Mouse (Mus musculus) testis, postnatal 10 days (tissue): ENCODE data around the gene Ngf.

Experiments
- DNase-seq: peaks from one replicate; pipeline ENCODE4 v3.0.0; 2021; ENCODE audit warnings: low spot score

Gene Ngf

GRCm38 (mm10) chr3:102469713-102470448, at the start of gene Ngf:
Gene Ngf, plus strand, starts transcription at chr3:102469919.
- DNase-seq, result peak; percentile 46

DNA sequence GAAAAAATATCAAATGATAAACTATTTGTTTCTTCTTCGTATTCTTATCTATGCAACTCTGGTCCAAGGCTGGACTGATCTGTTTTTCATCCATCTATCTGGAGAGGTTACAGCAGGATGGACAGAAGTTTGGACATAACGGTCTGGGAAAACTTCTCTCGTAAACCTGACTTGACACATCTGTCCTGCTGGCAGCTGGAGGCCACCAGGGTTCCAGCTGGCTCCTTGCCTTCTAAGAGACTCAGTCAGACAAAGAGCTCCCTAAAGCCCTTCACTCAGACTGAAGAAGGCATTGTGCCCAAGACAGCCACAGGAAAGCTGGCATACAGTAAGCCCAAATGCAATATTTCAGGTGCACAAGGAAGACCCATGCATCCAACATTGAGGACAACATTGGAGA, 24.2 kb upstream of the Ngf start:
- peak; percentile 56 for DNase-seq

DNA sequence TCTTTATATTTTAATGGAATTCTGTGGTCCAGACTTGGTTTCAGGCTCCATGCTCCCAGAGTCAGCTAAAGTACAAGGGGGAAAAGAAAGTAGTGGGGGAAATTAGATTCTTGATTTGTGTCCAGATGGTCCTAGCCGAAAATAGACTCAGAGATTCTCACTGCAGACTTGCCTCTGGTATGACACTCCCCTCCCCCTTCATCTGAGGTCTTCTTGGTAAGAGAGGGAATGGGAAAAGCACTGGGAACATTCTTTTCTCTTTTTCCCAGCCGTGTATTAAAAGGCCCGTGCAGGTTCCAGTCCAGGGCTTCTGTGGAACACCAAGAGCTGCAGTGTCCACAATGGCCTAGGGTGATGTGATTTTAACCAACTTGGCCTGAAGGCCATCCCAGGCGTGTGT, 23.0 kb upstream of the Ngf start:
- no peak for DNase-seq

DNA sequence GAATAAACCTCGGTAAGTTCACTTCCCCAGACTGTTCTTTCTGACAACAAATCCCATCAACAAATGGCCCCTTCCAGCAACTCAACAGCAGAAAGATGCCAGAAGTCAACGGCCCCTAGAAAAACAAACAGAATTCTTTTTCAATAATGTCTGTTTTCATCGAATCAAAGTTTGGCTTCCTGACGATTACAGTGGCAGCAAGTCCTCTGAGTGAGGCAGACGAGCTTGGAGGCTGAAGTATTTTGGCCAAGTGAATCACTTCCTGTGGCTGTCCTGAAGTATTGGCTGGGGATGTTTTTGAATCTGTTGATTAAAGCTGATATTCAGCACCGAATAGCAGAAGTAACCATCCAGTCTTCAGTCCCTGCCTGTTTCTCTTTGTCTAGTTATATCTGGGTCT, 15.2 kb upstream of the Ngf start:
- DNase-seq, result no peak

DNA sequence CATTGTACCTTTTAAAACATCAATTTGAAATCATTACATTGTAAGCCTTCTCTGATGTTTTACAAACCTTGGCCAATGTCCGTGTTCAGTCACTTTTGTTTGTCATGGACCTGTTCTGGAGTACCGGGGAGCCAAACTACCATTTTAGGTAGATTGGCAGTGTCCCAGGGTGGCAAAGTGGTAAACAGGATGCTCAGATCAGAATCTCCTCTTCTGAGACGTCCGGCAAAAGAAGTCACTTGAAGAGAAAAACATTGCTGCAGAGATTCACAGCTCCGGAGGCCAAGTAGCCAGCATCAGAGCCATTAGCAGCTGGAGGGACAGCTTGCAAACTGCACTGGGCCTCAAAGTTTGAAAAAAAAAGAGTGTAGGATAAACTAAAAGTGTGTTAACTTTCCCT, 9.2 kb upstream of the Ngf start:
- peak; percentile 26 for DNase-seq

DNA sequence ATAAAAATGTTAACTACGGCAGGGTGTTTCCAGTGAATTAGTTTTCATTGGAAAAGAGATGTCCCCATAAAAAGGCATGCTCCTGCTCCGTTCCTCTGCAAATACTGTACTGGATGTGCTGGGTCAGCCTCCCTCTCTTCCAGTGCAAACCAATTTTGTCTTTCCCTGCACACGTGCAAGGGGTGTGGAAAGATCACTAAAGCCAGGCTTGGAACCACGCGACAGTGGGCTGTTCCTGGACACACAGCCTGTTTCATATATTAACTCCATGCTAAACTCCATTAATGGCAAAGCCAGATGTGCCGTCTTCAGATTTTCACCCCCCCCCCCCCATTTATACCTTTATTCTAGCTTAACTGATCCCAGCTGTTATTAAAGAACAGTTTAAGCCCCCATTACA, 8.7 kb upstream of the Ngf start:
- DNase-seq, result peak; percentile 10

- peak; percentile 33 for DNase-seq
These were observed 6.9 kb upstream of the Ngf start for GRCm38 (mm10) chr3:102462703-102463336.

DNA sequence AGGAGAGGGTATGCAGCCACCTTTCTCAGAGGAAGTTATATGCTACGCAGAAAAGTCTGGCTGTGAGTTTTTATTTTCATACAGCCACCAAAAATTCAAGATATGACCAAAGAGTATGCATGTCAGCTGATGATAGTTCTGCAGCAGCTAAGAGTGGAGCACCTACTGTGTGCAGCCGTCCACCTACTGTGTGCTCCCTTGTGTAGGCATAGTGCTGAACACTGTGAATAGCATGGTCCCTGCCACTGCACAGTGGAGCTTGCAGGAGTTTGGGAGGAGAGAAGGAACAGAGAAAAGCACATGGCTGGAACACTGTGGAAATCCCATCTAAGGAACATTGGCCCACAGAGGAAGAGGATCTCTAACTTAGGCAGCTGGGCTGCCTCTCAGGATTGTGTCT, 6.4 kb upstream of the Ngf start:
- DNase-seq, result peak; percentile 27

GRCm38 (mm10) chr3:102466587-102466986, 3.1 kb upstream of the Ngf start:
- peak; percentile 84 for DNase-seq

GRCm38 (mm10) chr3:102467121-102467520, 2.6 kb upstream of the Ngf start:
- DNase-seq, result no peak

GRCm38 (mm10) chr3:102471251-102471650, 1.5 kb downstream of the Ngf start:
- no peak for DNase-seq

DNA sequence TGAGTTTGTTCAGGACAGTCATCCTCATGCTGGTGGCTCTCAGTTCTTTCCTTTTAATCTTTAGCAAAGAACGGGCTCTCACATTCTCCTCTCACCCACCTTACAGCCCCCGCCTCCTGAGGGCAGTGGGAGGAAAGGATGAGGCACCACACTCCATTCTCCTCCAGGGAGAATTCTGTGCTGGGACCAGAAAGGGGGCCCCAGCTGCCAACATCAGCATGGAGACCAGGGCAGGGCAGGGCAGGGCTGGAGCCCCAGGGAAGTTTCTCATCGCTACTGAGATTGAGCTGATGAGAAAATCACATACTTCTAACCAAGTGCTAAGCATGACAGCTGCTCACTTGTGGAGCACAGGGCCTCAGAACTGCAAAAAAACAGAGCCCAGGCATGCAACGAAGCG, 2.1 kb downstream of the Ngf start:
- no peak for DNase-seq

- DNase-seq, result no peak
These were observed 4.8 kb downstream of the Ngf start for GRCm38 (mm10) chr3:102474275-102475155.

DNA sequence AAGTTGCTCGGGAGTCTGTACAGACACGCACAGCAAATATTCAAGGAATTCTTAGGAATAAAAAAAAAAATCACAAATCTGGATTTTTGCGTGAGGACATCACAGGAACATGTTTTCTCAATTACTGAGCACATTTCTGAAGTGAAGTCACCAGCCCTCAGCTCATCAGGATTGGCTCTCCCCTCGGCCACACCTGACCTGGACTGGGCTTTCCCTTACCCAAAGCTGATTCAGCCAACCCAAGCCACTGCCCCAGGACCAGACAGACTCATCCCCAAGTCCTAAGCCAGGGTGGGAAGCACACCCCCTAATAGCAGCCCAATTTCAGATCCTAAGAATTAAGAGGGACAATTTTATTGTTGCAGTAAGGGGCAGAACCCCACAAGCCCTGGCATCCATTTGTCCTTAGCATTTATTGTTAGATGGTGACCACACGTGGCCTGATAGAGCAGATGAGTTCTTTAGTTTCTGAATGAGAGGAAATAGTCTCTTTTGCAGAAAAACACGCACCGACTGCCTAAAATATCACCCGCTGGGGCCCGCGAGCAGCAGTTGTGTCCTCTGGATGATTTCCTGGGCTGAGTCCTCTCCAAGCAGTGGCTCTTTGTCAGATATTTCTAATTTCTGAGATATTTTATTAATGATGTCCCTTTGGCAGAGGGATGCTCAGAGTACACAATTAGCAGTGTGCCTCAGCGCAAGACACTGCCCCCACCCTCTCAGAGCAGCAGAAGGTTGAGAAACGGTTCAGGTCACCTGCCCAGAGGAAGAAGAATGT, 8.4 kb downstream of the Ngf start:
- no peak for DNase-seq

- DNase-seq, result no peak
These were observed 20.8 kb downstream of the Ngf start for GRCm38 (mm10) chr3:102490393-102491123.

DNA sequence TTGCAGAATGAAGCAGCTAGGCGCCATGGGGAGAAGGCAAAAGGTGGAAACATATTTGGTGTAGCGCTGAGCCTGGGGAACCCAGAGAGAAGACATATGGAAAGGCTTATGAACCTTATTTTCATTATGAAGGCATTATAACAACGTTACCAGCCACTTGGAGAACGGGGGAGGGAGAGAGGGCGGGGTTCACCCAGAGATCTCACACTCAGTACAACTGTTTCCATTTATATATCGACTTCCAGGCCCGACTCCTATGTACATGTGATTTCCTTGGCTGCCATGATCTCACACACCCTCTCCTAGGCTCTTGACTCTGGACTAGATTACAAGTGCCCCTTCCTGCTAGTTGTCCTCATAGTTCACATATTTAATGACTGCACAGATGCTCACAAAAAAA, 28.4 kb downstream of the Ngf start:
- no peak for DNase-seq

GRCm38 (mm10) chr3:102498931-102499330, 29.2 kb downstream of the Ngf start:
- DNase-seq, result no peak

DNA sequence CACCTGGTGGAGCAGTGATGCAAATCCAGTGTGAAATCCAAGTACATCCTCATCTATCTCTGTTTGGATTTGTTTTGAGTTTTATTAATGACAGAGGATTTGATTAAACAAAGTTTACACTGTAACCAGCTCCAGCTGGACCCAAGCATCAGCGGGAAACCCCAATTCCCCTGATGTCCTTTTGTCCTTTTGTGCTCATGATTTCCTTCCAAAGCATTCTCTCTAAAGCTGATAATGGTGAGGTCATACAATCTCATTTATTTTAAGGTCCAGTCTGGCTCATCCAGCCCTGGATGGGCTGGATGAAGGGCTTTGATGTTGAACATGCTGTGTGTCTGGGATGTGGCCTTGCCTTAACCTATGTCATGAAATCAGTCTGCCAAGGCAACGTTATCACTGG, 30.3 kb downstream of the Ngf start:
- no peak for DNase-seq

DNA sequence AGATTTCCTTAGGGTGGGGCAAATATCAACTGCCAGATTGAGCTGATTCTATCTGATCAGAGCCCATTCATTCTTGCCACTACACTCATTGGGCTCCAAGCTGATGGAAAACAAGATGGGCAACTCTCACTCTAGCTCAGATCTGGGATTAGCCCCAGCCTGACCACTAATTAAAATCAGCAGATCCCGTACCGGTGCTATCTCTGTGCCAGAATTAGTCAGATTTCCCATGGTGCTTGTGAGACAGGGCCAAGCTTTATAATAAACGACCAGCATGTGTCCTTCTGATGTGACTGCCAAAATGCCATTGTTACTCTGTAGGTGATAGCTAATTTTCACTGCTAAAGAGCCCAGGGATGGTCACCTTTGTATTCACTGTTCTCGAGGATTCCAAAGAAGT, 31.5 kb downstream of the Ngf start:
- DNase-seq, result no peak

- DNase-seq, result no peak
These were observed 35.4 kb downstream of the Ngf start for GRCm38 (mm10) chr3:102505129-102505528.

- no peak for DNase-seq
These were observed 36.3 kb downstream of the Ngf start for GRCm38 (mm10) chr3:102506061-102506460.
